Mouse (Mus musculus): ENCODE data around the gene Olfr761.
"Not testable (repeated sequence)": the region's sequence is repeated elsewhere in the genome, so short reads cannot be mapped to it uniquely, and the experiment has no call there.

The Olfr761 gene

DNA sequence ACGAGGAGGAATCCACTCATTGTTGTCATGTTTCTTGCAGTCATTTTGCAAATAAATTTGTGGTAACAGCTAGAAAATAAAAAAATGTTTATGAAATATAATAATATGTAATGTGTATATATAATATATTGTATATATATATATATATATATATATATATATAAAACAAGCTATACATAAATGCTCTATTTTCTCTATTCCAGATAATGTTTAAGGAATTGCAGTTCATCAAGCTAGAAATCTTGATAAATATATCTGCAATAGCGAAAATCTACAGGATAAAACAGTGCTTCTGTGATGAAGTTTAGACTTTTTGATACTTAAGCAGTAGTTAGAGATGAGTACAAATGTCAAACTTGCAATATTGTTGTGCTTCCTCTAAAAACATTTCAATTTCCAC, at the start of gene Olfr761:
Gene Olfr761, minus strand, starts transcription at position 101 of the 400 bp plus-strand sequence.
- DNase-seq, result no peak

DNA sequence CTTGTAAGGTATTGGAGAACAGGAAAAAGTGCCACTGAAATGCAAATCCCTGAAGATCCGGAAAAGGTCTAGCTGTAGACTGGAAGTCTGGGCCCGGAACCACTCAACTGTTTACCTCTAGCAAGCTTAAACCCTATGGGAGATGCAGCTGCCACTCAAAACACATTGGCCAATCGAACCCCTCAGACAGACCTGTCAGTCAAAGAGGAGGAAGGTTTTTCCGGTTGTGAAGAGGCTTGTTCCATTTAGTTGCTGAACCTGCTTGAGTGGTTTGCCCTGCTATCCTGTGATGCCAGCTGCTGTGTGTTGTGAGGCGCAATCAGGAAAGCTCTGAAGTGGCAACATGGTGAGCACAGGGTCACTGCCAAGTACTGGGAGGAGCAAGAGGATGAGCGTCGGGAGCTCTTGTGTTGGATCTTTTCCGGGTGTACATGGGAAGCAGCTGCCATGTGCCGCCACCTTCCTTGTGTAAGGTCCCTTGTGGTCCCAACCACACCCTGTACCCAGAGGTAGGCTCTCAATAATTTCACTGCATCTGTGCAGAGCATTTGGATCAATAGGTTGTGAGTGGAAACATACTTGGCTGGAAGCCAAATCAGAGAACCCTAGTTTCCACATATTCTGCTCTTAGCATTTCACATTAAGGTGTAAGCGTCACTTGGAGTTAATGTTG, 42.9 kb upstream of the Olfr761 start:
- DNase-seq, result no peak

DNA sequence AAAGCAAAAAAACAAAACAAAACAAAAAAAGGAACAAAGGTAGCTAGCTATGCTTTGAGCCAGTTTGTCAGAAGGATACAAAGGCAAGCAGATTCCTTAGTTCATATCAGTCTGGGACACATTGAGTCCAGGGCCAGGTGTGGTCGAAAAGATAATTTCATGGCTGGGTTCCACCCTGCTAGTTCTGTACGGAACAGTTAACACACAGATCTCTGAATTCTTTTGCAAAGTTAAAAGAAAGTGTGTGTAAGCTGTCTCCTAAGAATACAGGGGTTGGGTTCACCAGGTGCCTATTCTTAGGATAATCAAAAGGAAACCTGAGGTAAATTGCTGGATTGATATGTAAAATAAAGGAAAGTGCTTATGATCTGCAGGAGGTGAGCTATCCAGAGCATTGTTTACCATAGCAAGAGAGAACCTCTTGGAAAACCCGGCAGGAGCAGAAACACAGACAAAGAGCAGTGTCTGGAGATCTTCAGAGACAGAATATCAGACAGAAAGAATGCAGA, 37.6 kb upstream of the Olfr761 start:
- no peak for DNase-seq

DNA sequence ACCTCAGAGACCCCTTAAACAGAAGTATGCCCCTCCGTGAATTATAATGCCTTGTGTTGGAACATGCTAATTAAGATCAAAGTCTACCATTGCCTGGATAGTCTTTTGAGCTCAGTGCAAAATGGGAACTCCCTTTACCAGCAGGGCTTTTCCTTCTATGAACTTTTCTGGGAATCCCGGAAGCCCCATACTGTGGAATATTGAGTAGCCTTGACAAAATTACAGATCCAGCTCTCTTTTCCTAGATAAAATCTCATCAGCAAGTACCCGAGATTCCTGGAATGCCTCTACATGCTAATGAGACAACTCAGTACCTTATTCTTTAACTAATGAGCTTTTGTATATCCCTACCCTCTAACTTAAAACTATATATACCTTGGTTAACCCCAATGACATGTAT, 20.7 kb upstream of the Olfr761 start:
- DNase-seq, result no peak

DNA sequence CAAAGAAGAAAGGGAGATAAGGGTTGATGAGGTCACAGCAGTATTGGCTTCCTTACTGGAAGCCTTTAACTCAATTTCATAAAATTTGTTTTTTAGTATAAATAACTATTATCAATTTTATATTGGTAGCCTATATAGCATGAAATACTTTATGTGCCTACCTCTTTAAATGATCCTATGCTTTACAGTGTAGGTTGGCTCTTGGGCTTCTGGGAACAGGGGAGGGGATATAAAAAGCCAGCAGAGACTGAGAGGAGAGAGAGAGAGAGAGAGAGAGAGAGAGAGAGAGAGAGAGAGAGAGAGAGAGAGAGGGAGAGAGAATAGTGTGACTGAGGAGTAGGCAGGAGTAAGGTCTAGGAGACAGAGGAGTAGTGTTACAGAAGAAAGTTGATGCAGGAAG, 32.6 kb downstream of the Olfr761 start, which contains the start of gene Olfr128:
Gene Olfr128, plus strand, starts transcription at position 301 of the 400 bp plus-strand sequence.
- no peak for DNase-seq

DNA sequence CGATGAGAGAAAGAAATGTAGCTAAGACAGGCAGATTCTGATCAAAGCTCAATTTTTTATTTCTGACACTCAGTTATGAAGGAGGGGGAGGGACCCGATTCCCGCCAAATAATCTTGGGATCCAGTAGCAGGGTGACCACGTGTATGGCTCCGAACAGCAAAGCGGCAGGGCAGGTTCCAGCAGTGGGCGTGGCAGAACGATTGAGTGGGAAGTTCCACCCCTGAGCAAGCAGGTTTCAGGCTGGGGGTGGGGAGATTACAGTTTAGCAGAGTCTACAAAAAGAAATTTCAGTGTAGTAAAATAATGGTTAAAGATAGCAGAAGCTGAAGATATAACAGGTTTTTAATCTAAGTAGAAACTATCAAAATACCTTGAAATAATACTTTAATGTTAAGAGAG, 46.1 kb downstream of the Olfr761 start:
- DNase-seq, result not testable (repeated sequence)
